Mouse (Mus musculus) hindbrain, embryonic 16.5 days (tissue): ENCODE data around the gene Tfeb. TPM values are rescaled to one million over a fixed set of nuclear protein-coding genes. Genes with fewer than 3 reads are reported as not detected.

Experiments
- ATAC-seq: fragments of 200-750 bp; cut with Nextera tagmentation; 2 replicates; pipeline ENCODE4 v1.8.0; 2017; ENCODE audit warnings: moderate TSS enrichment, moderate library complexity
- H3K27ac ChIP-seq: fragments of 300-500 bp; sonication (generic); 2 replicates; pipeline ENCODE4 v1.5.1; 2014; ENCODE audit warnings: low read depth, mild to moderate bottlenecking, control low read depth, low read length, moderate library complexity
- H3K27me3 ChIP-seq: fragments of 300-500 bp; sonication (generic); replicated peaks from 2 replicates; pipeline ENCODE4 v1.6.1; 2014; ENCODE audit warnings: low read length; ENCODE audit not compliant: control insufficient read depth, insufficient read depth
- H3K36me3 ChIP-seq: fragments of 300-500 bp; sonication (generic); 2 replicates; pipeline ENCODE4 v1.6.1; 2014; ENCODE audit warnings: mild to moderate bottlenecking, low read length, moderate library complexity, mixed read lengths; ENCODE audit not compliant: control insufficient read depth, insufficient read depth
- H3K4me1 ChIP-seq: fragments of 300-500 bp; sonication (generic); 2 replicates; pipeline ENCODE4 v1.6.1; 2014; ENCODE audit warnings: low read depth, low read length; ENCODE audit not compliant: control insufficient read depth, insufficient read depth
- H3K4me2 ChIP-seq: fragments of 300-500 bp; sonication (generic); 2 replicates; pipeline ENCODE4 v1.6.1; 2014; ENCODE audit warnings: mild to moderate bottlenecking, low read length, control low read depth, moderate library complexity
- H3K4me3 ChIP-seq: fragments of 300-500 bp; sonication (generic); 2 replicates; pipeline ENCODE4 v1.5.1; 2014; ENCODE audit warnings: mild to moderate bottlenecking, low read length, control low read depth, moderate library complexity
- H3K9ac ChIP-seq: fragments of 300-500 bp; sonication (generic); 2 replicates; pipeline ENCODE4 v1.6.1; 2014; ENCODE audit warnings: low read depth, mild to moderate bottlenecking, control low read depth, low read length, moderate library complexity
- H3K9me3 ChIP-seq: fragments of 300-500 bp; sonication (generic); 2 replicates; pipeline ENCODE4 v1.6.1; 2014; ENCODE audit warnings: mild to moderate bottlenecking, low read length, moderate library complexity; ENCODE audit not compliant: control insufficient read depth
- WGBS: fragments of 180-500 bp; shearing (Covaris S2); extraction: QIAGEN DNeasy Blood & Tissue Kit; methylation state at CpG from one replicate; pipeline ENCODE4 v1.1.7; 2014; 5-methylcytosine and 5-hydroxymethylcytosine counted together
- polyA plus RNA-seq: library from polyadenylated mRNA; unstranded; fragments of >200 nt; fragmentation: Nextera tagmentation; extraction: Ambion mirVana; gene quantifications from 2 replicates; pipeline ENCODE4 v1.2.1, GENCODE M21; 2015

Tfeb gene
- polyA plus RNA-seq, 1 experiment from 2014 or later = 4.6 TPM

DNA sequence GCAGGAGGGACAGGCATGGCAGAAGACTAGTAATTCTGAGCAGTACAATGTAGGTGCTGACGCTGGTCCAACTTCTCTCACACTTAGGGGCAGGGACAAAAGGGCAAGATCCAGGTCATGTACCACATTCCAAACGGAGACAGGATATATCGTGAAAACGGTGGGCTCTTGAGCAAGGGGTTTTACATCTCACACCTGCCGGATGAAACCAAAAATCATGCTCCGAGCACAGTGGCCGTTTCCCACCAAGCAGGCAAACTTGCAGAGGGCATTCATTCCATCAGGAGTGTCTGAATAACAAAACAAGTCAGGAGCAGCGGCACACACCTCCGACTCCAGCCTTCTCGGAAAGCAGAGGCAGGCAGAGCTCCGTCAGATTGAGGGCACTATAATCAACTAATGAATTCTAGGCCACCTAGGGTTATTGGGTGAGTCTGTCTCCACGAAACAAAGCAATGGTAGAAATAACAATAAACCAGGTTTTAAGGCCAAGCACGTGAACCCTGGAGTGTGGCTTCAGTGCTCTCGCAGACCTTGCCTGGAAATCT lies 1.2 kb upstream of the Tfeb start:
- Histone ChIP-seq H3K27me3 (peaks cover 10% of the 10 kb centered on the region; the same call in 1 of the 2 replicates), H3K9me3 (no peaks in the 10 kb centered on the region), H3K4me2 (no peak overlapping the region), H3K4me3 (no peak overlapping the region), H3K27ac (no peak overlapping the region), H3K4me1 (peaks cover 15% of the 10 kb centered on the region), H3K36me3 (no peaks in the 10 kb centered on the region), H3K9ac (no peak overlapping the region)
- ATAC-seq = no peak
- WGBS = 75% methylated on average over 14 of the region's 14 CpGs

- peaks cover 15% of the 10 kb centered on the region for H3K4me1 ChIP-seq
- H3K9me3 ChIP-seq = no peaks in the 10 kb centered on the region
- peaks cover 10% of the 10 kb centered on the region; the same call in 1 of the 2 replicates for H3K27me3 ChIP-seq
- WGBS = under 1% methylated on average over 39 of the region's 60 CpGs
- H3K9ac ChIP-seq = peak overlapping the region; percentile 72
- peak overlapping the region; percentile 92 for H3K4me2 ChIP-seq
- peak overlapping the region; percentile 58 for H3K27ac ChIP-seq
- peak overlapping the region; percentile 64 for H3K4me3 ChIP-seq
- no peaks in the 10 kb centered on the region for H3K36me3 ChIP-seq
- peak; percentile 84 for ATAC-seq
Measured at GRCm38 (mm10) chr17:47737271-47738065, 638 bp downstream of the Tfeb start.

DNA sequence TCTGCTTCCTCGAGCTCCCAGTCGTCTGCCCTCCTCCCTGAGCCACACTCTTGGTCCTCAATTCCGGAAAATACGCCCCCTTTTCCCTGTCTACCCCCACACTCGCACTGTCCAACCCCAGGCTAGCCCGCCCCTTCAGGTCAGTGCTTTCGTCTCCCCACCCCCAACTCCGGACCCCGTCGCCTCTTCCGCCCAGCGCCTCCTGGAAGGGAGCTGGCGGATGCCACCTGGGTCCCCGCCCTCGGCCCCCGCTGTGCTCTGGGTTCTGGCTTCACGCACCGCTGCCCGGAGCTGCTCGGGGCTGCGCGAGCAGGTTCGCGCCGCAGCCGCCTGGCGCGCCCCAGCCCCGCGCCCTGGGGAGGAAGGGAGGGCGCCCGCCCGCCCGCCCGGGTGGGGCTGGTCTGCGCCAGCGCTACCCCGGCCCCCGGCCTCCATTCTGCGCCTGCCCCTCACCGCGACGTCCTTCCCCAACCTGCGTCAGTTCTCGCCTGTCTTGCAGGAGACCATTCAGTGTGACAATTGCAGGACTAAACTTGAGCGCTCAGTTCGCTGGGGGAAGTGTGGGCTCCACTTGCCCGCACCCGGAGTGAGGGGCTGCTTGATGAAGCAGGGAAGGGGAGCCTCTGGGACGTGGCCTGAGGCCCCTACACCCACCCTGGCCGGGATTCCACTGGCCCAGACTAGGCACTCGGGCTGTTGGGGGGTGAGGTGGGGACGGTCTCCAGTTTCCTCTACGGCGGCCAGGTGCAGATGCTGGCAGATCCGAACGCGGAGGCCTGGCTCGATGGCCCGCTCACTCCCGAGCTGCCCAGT lies 1.4 kb downstream of the Tfeb start:
- Histone ChIP-seq H3K4me2 (peak overlapping the region; percentile 92), H3K9ac (peak overlapping the region; percentile 65), H3K9me3 (no peaks in the 10 kb centered on the region), H3K4me3 (peak overlapping the region; percentile 64), H3K4me1 (peaks cover 15% of the 10 kb centered on the region), H3K36me3 (no peaks in the 10 kb centered on the region), H3K27me3 (peaks cover 10% of the 10 kb centered on the region; the same call in 1 of the 2 replicates), H3K27ac (no peak overlapping the region; the same call in 1 of the 2 replicates)
- 2% methylated on average over 49 of the region's 61 CpGs for WGBS
- ATAC-seq = peak; percentile 19

DNA sequence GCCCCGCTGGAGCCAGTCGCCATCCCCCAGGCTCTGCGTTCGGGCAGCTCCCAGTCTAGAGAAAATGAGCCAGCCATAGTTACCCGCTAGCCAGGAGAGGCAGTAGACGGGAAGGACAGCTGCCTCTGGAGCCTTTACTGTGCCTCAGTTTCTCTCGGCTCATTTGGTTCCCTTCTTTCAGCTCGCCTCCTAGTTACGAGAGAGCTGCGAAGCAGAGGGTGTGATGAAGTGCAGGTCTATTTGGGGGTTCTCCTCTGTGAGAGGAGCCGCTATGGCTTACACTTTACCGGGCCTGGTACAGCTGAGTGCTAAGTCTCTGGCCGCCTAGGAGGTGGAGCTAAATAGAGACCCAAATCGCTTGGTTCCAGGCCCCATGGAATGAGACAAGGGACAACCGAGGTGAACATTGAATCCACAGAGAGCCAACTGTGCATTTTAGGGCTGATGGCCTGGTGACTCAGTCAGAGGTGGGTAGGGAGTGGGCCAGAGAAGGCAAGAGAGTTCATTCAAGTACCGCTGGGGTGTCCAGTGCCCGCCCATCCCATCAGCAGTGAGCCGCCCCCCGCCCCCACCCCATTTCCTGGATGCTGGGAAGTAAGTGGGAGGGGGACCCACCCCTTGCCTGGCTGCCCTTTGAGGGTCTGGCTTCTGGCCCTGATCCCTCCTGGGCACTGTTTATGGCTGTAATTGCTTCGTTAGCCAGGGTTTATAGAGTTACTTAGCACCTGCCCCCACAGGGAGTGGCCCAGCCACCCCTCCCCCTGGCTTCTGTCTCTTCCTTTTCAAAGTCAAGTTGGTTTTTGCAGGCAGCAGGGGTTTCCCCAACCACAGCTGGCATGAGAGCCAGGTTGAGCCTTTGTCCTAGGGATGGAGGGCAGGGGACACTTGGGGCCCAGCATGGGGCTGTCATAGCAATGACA lies 2.3 kb downstream of the Tfeb start:
- 5% methylated on average over 19 of the region's 20 CpGs for WGBS
- Histone ChIP-seq H3K36me3 (no peaks in the 10 kb centered on the region), H3K9ac (peak overlapping the region; percentile 65; the same call in 1 of the 2 replicates), H3K4me1 (peaks cover 15% of the 10 kb centered on the region), H3K4me3 (peak overlapping the region; percentile 64), H3K9me3 (no peaks in the 10 kb centered on the region), H3K27me3 (peaks cover 10% of the 10 kb centered on the region; the same call in 1 of the 2 replicates), H3K27ac (no peak overlapping the region), H3K4me2 (peak overlapping the region; percentile 92)
- ATAC-seq = no peak

DNA sequence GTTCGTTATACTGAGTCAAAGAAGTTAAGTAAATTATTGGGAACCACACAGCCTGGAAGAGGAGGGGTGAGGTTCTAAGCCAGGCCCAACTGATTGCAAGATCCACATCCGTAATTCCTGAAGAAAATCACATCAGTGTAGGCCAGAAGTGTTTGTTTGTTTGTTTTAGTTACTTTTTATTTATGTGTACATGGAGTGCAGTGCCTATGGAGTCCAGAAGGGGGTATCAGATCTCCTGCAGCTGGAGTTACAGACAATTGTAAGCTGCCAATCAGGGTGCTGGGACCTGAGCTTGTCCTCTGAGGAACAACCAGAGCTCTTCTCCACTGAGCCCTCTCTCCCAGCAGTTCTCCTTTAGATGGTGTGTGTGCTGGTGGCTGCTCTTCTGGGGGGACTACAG lies 3.4 kb downstream of the Tfeb start:
- peaks cover 15% of the 10 kb centered on the region for H3K4me1 ChIP-seq
- no peak overlapping the region for H3K4me3 ChIP-seq
- no peak overlapping the region for H3K9ac ChIP-seq
- H3K27ac ChIP-seq = no peak overlapping the region
- no peak overlapping the region for H3K4me2 ChIP-seq
- no peak for ATAC-seq
- WGBS = 67% methylated on average over 2 of the region's 2 CpGs
- H3K27me3 ChIP-seq = peaks cover 10% of the 10 kb centered on the region; the same call in 1 of the 2 replicates
- no peaks in the 10 kb centered on the region for H3K9me3 ChIP-seq
- H3K36me3 ChIP-seq = no peaks in the 10 kb centered on the region

DNA sequence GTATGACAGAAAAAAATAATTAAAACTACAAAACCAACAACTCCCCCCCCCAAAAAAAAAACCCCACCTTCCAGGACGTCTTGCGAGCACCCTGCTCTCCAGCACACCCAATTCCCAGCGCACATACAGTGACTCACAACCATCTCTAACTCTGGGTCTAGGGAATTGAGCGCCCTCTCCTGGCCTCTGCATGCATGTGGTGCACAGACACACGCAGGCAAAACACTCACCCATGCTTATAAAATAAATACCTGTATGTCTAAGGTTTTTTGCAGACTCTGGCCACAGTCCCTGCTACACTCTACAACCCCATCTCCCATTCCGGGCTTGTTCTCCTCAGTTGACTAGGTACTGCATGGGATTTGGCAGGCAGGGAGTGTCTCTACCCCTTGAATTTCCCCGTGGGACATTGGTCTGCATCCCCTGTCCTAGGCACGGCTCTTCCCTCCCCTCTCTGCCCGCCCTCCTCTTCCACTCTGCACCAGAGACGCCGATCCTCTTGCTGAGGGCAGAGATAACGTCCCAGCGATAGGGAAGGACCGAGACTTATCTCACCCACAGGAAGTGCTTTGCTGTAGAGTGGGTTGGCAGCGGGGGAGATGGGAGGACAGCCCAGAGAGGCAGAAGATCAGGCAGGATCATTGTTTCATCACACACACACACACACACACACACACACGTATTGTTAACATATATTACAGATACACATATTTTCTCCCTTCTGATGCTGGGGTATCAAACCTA lies 6.3 kb downstream of the Tfeb start:
- WGBS = 53% methylated on average over 16 of the region's 16 CpGs
- no peak overlapping the region for H3K27ac ChIP-seq
- no peak overlapping the region for H3K4me3 ChIP-seq
- no peak for ATAC-seq
- no peak overlapping the region for H3K4me2 ChIP-seq
- peaks cover 7% of the 10 kb centered on the region for H3K4me1 ChIP-seq
- H3K36me3 ChIP-seq = no peaks in the 10 kb centered on the region
- H3K27me3 ChIP-seq = peaks cover 2% of the 10 kb centered on the region; the same call in 1 of the 2 replicates
- H3K9ac ChIP-seq = no peak overlapping the region
- H3K9me3 ChIP-seq = no peaks in the 10 kb centered on the region

DNA sequence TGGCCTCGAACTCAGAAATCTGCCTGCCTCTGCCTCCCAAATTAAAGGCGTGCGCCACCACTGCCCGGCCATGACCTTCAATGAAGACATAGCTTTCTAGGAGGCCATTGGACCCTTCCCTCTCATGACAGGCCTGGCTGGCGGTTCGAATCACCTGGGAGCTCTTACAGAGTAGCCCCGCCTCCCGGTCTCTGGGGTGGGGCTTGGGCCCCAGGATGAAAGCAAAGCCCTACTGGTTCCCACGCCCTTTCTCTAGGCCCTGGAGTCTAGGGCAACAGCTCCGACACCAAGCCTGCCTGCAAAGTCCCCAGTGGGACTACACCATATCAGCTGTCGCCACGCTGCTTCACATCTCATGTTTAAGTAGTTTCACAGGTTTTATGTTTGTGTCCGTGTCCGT lies 7.3 kb downstream of the Tfeb start:
- H3K27me3 ChIP-seq = no peaks in the 10 kb centered on the region
- no peak overlapping the region for H3K9ac ChIP-seq
- H3K4me2 ChIP-seq = no peak overlapping the region
- no peaks in the 10 kb centered on the region for H3K9me3 ChIP-seq
- no peak overlapping the region for H3K4me3 ChIP-seq
- 89% methylated on average over 14 of the region's 14 CpGs for WGBS
- peaks cover 2% of the 10 kb centered on the region; the same call in 1 of the 2 replicates for H3K4me1 ChIP-seq
- H3K27ac ChIP-seq = no peak overlapping the region
- no peak for ATAC-seq
- H3K36me3 ChIP-seq = no peaks in the 10 kb centered on the region

DNA sequence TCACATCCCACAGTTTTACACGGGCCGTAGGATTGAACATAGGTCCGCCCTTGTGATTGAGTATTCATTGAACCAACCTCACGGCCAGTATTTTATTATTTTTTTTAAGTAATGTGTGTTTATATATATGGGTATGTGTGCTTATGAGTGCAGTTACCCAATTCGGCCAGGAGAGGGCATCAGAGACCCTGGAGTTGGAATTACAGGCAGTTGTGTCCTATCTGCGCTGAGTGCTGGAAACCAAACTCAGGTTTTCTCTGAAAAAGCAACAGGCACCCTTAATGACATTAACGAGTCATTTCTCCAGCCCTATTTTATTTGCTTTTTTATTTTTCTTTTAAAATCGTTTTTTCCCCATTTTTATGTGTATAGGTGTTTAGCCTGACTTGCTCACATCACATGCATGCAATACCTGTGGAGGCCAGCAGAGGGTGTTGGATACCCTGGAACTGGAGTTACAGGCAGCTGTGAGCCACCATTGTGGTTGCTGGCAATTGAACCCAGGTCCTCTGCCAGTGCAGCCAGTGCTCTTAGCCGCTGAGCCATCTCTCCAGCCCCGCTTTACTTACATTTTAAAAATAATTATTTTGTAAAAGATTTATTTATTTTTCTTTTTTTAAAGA lies 8.0 kb downstream of the Tfeb start:
- Histone ChIP-seq H3K27me3 (no peaks in the 10 kb centered on the region), H3K36me3 (no peaks in the 10 kb centered on the region), H3K9ac (no peak overlapping the region), H3K4me2 (no peak overlapping the region), H3K4me3 (no peak overlapping the region), H3K4me1 (no peaks in the 10 kb centered on the region), H3K27ac (no peak overlapping the region), H3K9me3 (no peaks in the 10 kb centered on the region)
- WGBS = 87% methylated on average over 10 of the region's 10 CpGs
- no peak for ATAC-seq
